Mouse (Mus musculus) forebrain, embryonic 12.5 days (tissue): Measurements from ENCODE around the gene Lacc1. TPM values are rescaled to one million over a fixed set of nuclear protein-coding genes. Genes with fewer than 3 reads are reported as not detected.
A peak's percentile ranks its signal among the peaks of the same experiment; 100 is the strongest.

ENCODE experiments used
- ATAC-seq: fragments of 200-750 bp; cut with Nextera tagmentation; 2 replicates; pipeline ENCODE4 v1.8.0; 2017; ENCODE audit warnings: moderate TSS enrichment; ENCODE audit not compliant: low FRiP score
- H3K27ac ChIP-seq: fragments of 300-500 bp; sonication (generic); 2 replicates; pipeline ENCODE4 v1.5.1; 2016; ENCODE audit warnings: mild to moderate bottlenecking
- H3K27me3 ChIP-seq: fragments of 300-500 bp; sonication (generic); 2 replicates; pipeline ENCODE4 v1.6.1; 2016; ENCODE audit warnings: mild to moderate bottlenecking
- H3K36me3 ChIP-seq: fragments of 300-500 bp; sonication (generic); replicated peaks from 2 replicates; pipeline ENCODE4 v1.6.1; 2016; ENCODE audit warnings: mild to moderate bottlenecking
- H3K4me1 ChIP-seq: fragments of 300-500 bp; sonication (generic); 2 replicates; pipeline ENCODE4 v1.6.1; 2016
- H3K4me2 ChIP-seq: fragments of 300-500 bp; sonication (generic); 2 replicates; pipeline ENCODE4 v1.6.1; 2016; ENCODE audit warnings: mild to moderate bottlenecking, moderate library complexity
- H3K4me3 ChIP-seq: fragments of 300-500 bp; sonication (generic); replicated peaks from 2 replicates; pipeline ENCODE4 v1.5.1; 2016; ENCODE audit warnings: mild to moderate bottlenecking
- H3K9ac ChIP-seq: fragments of 300-500 bp; sonication (generic); 2 replicates; pipeline ENCODE4 v1.6.1; 2016; ENCODE audit warnings: mild to moderate bottlenecking
- H3K9me3 ChIP-seq: fragments of 300-500 bp; sonication (generic); 2 replicates; pipeline ENCODE4 v1.6.1; 2016
- WGBS: fragments of 180-500 bp; shearing (Covaris S2); methylation state at CpG from one replicate; pipeline ENCODE4 v1.1.7; 2016; 5-methylcytosine and 5-hydroxymethylcytosine counted together
- polyA plus RNA-seq: library from polyadenylated mRNA; unstranded; fragments of >200 nt; fragmentation: Nextera tagmentation; extraction: Ambion mirVana; gene quantifications from 2 replicates; pipeline ENCODE4 v1.2.1, GENCODE M21; 2016

The Lacc1 gene
- polyA plus RNA-seq = 3.9 and 4.2 TPM in 2 replicates

DNA sequence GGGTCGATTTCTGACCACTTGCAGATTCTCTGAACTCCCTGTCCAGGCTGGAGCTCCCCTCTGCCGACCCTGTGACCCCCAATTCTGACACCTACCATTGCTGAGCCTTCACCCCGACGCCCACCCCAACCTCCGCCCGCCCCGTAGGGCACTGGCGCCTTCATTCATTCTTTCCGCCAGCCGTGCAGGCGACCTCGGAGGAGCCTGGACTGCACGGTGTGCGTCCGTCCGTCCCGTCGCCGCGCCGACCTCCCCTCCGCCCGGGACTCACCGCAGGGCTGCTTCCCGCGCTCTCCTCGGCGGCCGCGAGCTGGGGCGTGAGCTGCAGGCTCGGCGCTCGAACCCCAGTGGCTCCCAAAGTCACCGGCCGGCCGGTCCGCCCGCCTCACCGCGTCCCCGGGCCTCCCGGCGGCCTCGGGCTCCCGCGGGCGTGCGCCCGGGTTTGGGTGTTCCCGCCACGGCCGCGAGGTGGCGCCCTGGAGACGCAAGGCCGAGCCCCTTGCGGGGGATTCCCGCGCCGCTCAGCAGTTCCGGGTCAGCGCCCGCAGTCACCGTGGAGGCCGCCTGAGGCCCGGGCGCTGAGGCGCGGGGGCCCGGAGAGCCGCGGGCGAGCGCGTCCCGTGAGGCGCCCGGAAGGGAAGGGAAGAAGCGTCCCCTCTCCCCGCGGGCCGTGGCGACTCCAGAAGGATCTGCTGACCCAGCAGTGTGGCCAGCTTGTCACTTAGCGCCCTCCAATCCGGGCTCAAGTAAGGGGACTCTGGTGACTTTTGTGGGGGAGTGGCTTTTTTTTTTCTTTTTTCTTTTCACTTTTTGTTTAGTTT, at the start of gene Lacc1, which contains the start of gene Ccdc122:
Lacc1 (minus strand) TSS at position 679 of the 821 bp plus-strand sequence.
Ccdc122 (plus strand) TSS at position 547 of the 821 bp plus-strand sequence.
- peaks cover 9% of the 10 kb centered on the region; the same call in 1 of the 2 replicates for H3K27me3 ChIP-seq
- H3K4me3 ChIP-seq = peak within 1 kb of the TSS; percentile 59
- H3K27ac ChIP-seq = no peak within 1 kb of the TSS
- peak; percentile 70 for ATAC-seq
- no peaks in the 10 kb centered on the region for H3K9me3 ChIP-seq
- H3K4me1 ChIP-seq = no peaks in the 10 kb centered on the region; the same call in 1 of the 2 replicates
- no peaks in the 10 kb centered on the region for H3K36me3 ChIP-seq
- H3K4me2 ChIP-seq = peak within 1 kb of the TSS; percentile 82
- peak within 1 kb of the TSS; percentile 56 for H3K9ac ChIP-seq
- under 1% methylated on average over 84 of the region's 86 CpGs for WGBS

DNA sequence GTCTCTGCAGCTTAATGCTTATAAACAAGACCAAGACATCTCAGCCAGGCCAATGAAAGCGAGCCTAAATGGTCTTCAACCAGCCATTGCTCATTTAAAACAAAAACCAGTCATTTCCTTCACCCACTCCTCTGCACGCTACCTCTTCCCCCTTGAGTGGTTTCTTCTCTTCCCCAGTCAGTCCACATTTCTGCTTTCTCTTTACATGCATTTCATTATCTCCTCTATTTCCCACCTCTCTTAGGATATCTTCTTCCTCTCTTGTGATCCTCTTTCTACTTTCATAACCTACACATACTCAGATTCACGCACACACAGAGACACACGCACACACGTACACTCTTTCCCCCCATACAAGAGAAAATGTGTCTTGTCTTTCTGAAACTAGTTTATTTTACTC, 44.5 kb upstream of the Lacc1 start:
- Histone ChIP-seq H3K4me3 (no peak overlapping the region), H3K27ac (no peak overlapping the region), H3K27me3 (no peaks in the 10 kb centered on the region), H3K36me3 (no peaks in the 10 kb centered on the region), H3K4me1 (no peaks in the 10 kb centered on the region), H3K9ac (no peak overlapping the region), H3K4me2 (no peak overlapping the region), H3K9me3 (no peaks in the 10 kb centered on the region)
- 90% methylated on average over 5 of the region's 5 CpGs for WGBS
- no peak for ATAC-seq

- Histone ChIP-seq H3K27me3 (no peaks in the 10 kb centered on the region), H3K4me3 (no peak overlapping the region), H3K27ac (no peak overlapping the region), H3K36me3 (no peaks in the 10 kb centered on the region), H3K9me3 (no peaks in the 10 kb centered on the region), H3K4me1 (no peaks in the 10 kb centered on the region), H3K4me2 (no peak overlapping the region), H3K9ac (no peak overlapping the region)
- no peak for ATAC-seq
- 87% methylated on average over 1 of the region's 1 CpGs for WGBS
Measured at GRCm38 (mm10) chr14:77069361-77069760, 32.7 kb upstream of the Lacc1 start.

DNA sequence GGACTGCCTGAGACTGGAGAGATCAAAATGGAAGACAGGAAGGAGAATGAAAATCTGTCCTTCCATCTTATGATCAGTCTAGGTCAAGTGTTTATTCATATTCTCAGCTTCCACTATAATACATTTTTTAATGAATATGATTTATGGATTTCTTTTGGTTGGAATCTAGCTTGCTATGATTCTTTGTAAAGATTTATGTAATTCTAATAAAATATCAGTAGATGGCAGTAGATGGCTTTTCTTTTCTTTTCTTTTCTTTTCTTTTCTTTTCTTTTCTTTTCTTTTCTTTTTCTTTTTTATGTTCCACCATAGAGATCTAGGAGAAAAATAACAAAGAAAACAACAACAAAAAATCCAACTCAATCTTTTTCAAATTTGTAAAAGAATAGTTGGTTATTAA, 16.6 kb upstream of the Lacc1 start:
- Histone ChIP-seq H3K27me3 (no peaks in the 10 kb centered on the region), H3K9ac (no peak overlapping the region), H3K4me2 (no peak overlapping the region), H3K4me1 (no peaks in the 10 kb centered on the region), H3K9me3 (no peaks in the 10 kb centered on the region), H3K36me3 (no peaks in the 10 kb centered on the region), H3K4me3 (no peak overlapping the region), H3K27ac (no peak overlapping the region)
- ATAC-seq = no peak

GRCm38 (mm10) chr14:77037832-77038425, 1.2 kb upstream of the Lacc1 start:
- ATAC-seq = no peak
- no peak overlapping the region for H3K9ac ChIP-seq
- H3K27me3 ChIP-seq = peaks cover 9% of the 10 kb centered on the region; the same call in 1 of the 2 replicates
- no peak overlapping the region for H3K4me2 ChIP-seq
- no peak overlapping the region for H3K27ac ChIP-seq
- WGBS = 71% methylated on average over 8 of the region's 8 CpGs
- H3K4me3 ChIP-seq = no peak overlapping the region
- H3K36me3 ChIP-seq = no peaks in the 10 kb centered on the region
- H3K9me3 ChIP-seq = no peaks in the 10 kb centered on the region
- no peaks in the 10 kb centered on the region; the same call in 1 of the 2 replicates for H3K4me1 ChIP-seq

DNA sequence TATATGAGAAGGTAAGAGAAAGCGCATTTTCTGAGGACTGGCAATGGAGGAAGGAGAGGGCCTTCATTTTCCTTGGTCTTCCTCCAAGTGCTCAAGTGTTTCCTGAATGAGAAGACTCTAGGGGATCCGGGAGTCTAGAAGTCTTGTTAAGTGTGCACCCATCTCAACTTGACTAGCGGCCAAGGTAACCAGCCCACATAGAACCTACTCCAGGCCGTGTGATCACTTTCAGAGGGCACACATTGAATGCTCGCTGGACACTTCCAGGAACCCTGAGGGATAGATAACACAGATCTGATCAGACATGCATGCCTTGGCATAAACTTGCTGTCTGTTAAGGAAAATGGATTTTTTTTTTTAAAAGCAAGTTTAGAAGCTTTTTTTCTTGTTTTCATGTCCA, 626 bp upstream of the Lacc1 start:
- H3K9me3 ChIP-seq = no peaks in the 10 kb centered on the region
- WGBS = 87% methylated on average over 5 of the region's 5 CpGs
- H3K4me2 ChIP-seq = no peak overlapping the region
- H3K4me3 ChIP-seq = no peak overlapping the region
- no peak for ATAC-seq
- no peak overlapping the region for H3K27ac ChIP-seq
- H3K27me3 ChIP-seq = peaks cover 9% of the 10 kb centered on the region; the same call in 1 of the 2 replicates
- no peaks in the 10 kb centered on the region for H3K36me3 ChIP-seq
- H3K4me1 ChIP-seq = no peaks in the 10 kb centered on the region; the same call in 1 of the 2 replicates
- no peak overlapping the region for H3K9ac ChIP-seq

DNA sequence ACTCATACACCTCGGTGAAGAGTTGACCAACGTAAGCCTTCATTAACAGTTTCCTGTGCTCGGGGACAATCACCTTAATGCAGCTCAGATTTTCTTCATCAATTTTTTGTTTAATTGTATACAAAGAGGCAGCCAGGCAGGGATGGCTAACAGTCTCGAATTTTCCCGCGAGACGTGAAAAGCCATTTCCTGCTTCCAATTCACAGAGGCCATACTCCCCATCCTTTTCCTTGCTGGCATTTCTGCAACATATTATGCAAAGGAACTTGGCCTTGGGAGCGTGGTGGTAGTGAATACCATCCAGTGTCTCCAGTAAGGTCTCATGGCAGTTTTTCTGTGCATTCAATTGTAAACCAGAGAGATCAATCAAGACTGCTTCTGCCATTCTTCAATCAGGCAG, 1.7 kb downstream of the Lacc1 start:
- no peaks in the 10 kb centered on the region; the same call in 1 of the 2 replicates for H3K4me1 ChIP-seq
- no peak for ATAC-seq
- H3K36me3 ChIP-seq = no peaks in the 10 kb centered on the region
- H3K9me3 ChIP-seq = no peaks in the 10 kb centered on the region
- no peak overlapping the region for H3K9ac ChIP-seq
- no peak overlapping the region for H3K4me2 ChIP-seq
- no peak overlapping the region for H3K27ac ChIP-seq
- 85% methylated on average over 8 of the region's 8 CpGs for WGBS
- H3K27me3 ChIP-seq = peaks cover 9% of the 10 kb centered on the region; the same call in 1 of the 2 replicates
- no peak overlapping the region for H3K4me3 ChIP-seq

GRCm38 (mm10) chr14:77034175-77034915, 2.4 kb downstream of the Lacc1 start:
- no peak overlapping the region for H3K27ac ChIP-seq
- no peak overlapping the region for H3K9ac ChIP-seq
- 59% methylated on average over 7 of the region's 7 CpGs for WGBS
- H3K4me3 ChIP-seq = no peak overlapping the region
- H3K9me3 ChIP-seq = no peaks in the 10 kb centered on the region
- H3K4me2 ChIP-seq = no peak overlapping the region
- no peaks in the 10 kb centered on the region; the same call in 1 of the 2 replicates for H3K4me1 ChIP-seq
- peaks cover 9% of the 10 kb centered on the region; the same call in 1 of the 2 replicates for H3K27me3 ChIP-seq
- H3K36me3 ChIP-seq = no peaks in the 10 kb centered on the region
- ATAC-seq = no peak

DNA sequence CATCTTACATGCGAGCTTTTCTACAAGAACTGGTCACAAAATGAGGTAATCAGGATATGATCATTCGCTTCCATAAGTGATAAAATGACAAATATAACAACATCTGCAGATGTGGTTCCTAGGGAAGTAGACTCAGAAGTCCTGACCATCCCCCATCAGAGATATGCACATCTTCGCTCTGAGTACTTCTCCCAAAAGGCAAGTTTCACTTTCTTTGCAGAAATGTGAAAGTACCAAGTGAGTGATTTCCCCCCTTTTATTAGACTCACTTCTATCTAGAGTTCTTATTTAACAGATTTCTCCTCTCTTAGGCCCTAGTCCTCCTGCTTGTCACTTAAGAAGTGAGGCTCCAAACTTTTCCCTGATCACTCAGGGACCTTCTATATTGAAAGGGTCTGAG, 3.3 kb downstream of the Lacc1 start:
- no peak overlapping the region for H3K9ac ChIP-seq
- no peaks in the 10 kb centered on the region for H3K36me3 ChIP-seq
- WGBS = 97% methylated on average over 3 of the region's 3 CpGs

GRCm38 (mm10) chr14:77032433-77032832, 4.3 kb downstream of the Lacc1 start:
- 71% methylated on average over 5 of the region's 5 CpGs for WGBS
- H3K9me3 ChIP-seq = no peaks in the 10 kb centered on the region
- H3K4me3 ChIP-seq = no peak overlapping the region
- H3K27ac ChIP-seq = no peak overlapping the region
- no peaks in the 10 kb centered on the region for H3K36me3 ChIP-seq
- H3K9ac ChIP-seq = no peak overlapping the region
- no peak overlapping the region for H3K4me2 ChIP-seq
- no peak for ATAC-seq
- no peaks in the 10 kb centered on the region; the same call in 1 of the 2 replicates for H3K4me1 ChIP-seq
- H3K27me3 ChIP-seq = peaks cover 9% of the 10 kb centered on the region; the same call in 1 of the 2 replicates

More for the DNA sequence above, 3.3 kb downstream of the Lacc1 start:
- no peak for ATAC-seq
- Histone ChIP-seq H3K27ac (no peak overlapping the region), H3K4me1 (no peaks in the 10 kb centered on the region; the same call in 1 of the 2 replicates), H3K4me3 (no peak overlapping the region), H3K27me3 (peaks cover 9% of the 10 kb centered on the region; the same call in 1 of the 2 replicates), H3K9me3 (no peaks in the 10 kb centered on the region), H3K4me2 (no peak overlapping the region)

DNA sequence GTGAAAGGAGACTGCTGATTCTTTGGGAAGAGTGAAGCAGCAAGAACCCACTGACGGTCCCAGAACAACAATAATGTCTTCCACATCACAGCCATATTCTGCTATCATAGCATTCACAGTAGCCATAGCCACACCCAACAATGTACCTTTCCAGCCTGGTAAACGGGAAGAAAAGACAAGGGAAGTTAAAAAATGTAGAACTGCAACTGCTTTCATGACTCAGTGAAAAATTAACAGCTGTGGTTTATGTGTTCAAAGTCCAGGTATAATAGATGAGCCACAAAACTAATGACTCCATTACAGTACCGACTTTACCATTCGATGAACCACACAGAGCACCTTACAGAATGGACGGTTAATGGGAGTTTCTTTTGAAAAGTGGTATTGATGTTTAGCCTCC, 5.9 kb downstream of the Lacc1 start:
- H3K36me3 ChIP-seq = no peaks in the 10 kb centered on the region
- no peak overlapping the region for H3K9ac ChIP-seq
- ATAC-seq = no peak
- no peak overlapping the region for H3K4me2 ChIP-seq
- H3K4me1 ChIP-seq = no peaks in the 10 kb centered on the region
- H3K27ac ChIP-seq = no peak overlapping the region
- peaks cover 2% of the 10 kb centered on the region; the same call in 1 of the 2 replicates for H3K27me3 ChIP-seq
- no peaks in the 10 kb centered on the region for H3K9me3 ChIP-seq
- H3K4me3 ChIP-seq = no peak overlapping the region
- WGBS = 87% methylated on average over 5 of the region's 5 CpGs
